Mouse (Mus musculus): ENCODE data around the gene Gm21915.

DNA sequence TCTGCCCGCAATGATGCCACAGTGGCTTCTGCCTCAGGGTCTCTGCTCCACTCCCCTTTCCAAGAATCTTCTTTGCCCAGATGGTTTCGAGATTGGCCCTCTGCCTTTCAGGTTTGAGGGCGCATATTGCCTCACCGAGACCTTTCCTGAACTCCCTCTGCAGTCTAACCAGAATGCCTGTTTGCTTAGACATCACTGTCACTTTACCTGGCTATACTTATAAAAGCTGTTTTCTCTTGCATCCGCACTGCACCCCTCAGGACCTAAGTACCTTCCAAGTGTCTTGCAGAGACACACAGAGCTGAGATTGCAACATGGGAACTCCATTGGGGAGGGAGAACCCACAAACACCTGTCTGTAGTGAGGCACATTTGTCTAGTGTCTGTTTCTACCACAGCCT is 29.8 kb downstream of the Gm21915 start:
- TF ChIP-seq CTCF (IDR thresholded peaks at IDR 0.05; ENCODE audit: insufficient read depth, low read depth, low read length) (no peak), POLR2A (IDR thresholded peaks at IDR 0.05; ENCODE audit: insufficient read depth, low read depth, low read length) (no peak)
